Mouse (Mus musculus) limb, embryonic 13.5 days (tissue): Measurements from ENCODE around the gene Kdm2b. TPM values are rescaled to one million over a fixed set of nuclear protein-coding genes. Genes with fewer than 3 reads are reported as not detected.

Experiments
- ATAC-seq: fragments of 200-750 bp; cut with Nextera tagmentation; 2 replicates; pipeline ENCODE4 v1.8.0; 2017; ENCODE audit warnings: low read depth, moderate number of reproducible peaks, moderate TSS enrichment; ENCODE audit not compliant: low FRiP score
- H3K27ac ChIP-seq: fragments of 300-500 bp; sonication (generic); 2 replicates; pipeline ENCODE4 v1.5.1; 2015; ENCODE audit warnings: inconsistent platforms, mild to moderate bottlenecking, moderate library complexity
- H3K27me3 ChIP-seq: fragments of 300-500 bp; sonication (generic); 2 replicates; pipeline ENCODE4 v1.6.1; 2015; ENCODE audit warnings: mild to moderate bottlenecking, inconsistent platforms
- H3K36me3 ChIP-seq: fragments of 300-500 bp; sonication (generic); 2 replicates; pipeline ENCODE4 v1.6.1; 2015; ENCODE audit warnings: inconsistent platforms, mild to moderate bottlenecking, moderate library complexity
- H3K4me1 ChIP-seq: fragments of 300-500 bp; sonication (generic); 2 replicates; pipeline ENCODE4 v1.6.1; 2015; ENCODE audit warnings: inconsistent platforms
- H3K4me2 ChIP-seq: fragments of 300-500 bp; sonication (generic); replicated peaks from 2 replicates; pipeline ENCODE4 v1.6.1; 2015; ENCODE audit warnings: inconsistent platforms, mild to moderate bottlenecking, moderate library complexity
- H3K4me3 ChIP-seq: fragments of 300-500 bp; sonication (generic); 2 replicates; pipeline ENCODE4 v1.5.1; 2015; ENCODE audit warnings: moderate library complexity, mild to moderate bottlenecking, inconsistent platforms
- H3K9ac ChIP-seq: fragments of 300-500 bp; sonication (generic); 2 replicates; pipeline ENCODE4 v1.6.1; 2015; ENCODE audit warnings: mild to moderate bottlenecking, inconsistent platforms
- H3K9me3 ChIP-seq: fragments of 300-500 bp; sonication (generic); 2 replicates; pipeline ENCODE4 v1.6.1; 2016; ENCODE audit warnings: inconsistent platforms
- WGBS: fragments of 180-500 bp; shearing (Covaris S2); methylation state at CpG from one replicate; pipeline ENCODE4 v1.1.7; 2015; 5-methylcytosine and 5-hydroxymethylcytosine counted together
- polyA plus RNA-seq: library from polyadenylated mRNA; unstranded; fragments of >200 nt; fragmentation: Nextera tagmentation; extraction: Ambion mirVana; gene quantifications from 2 replicates; pipeline ENCODE4 v1.2.1, GENCODE M21; 2015

The Kdm2b gene
- polyA plus RNA-seq, 1 experiment from 2014 or later = 66.6 TPM

- Histone ChIP-seq H3K9me3 (no peaks in the 10 kb centered on the region), H3K4me1 (0 out of 2 replicates have a peak, but pooled peaks cover 10% of the 10 kb centered on the region), H3K36me3 (no peaks in the 10 kb centered on the region), H3K4me2 (no peak overlapping the region), H3K27me3 (no peaks in the 10 kb centered on the region), H3K4me3 (no peak overlapping the region), H3K9ac (no peak overlapping the region), H3K27ac (no peak overlapping the region; the same call in 1 of the 2 replicates)
- no peak for ATAC-seq
- 57% methylated on average over 7 of the region's 7 CpGs for WGBS
These were observed 19.4 kb upstream of the Kdm2b start for GRCm38 (mm10) chr5:123008877-123009493.

- Histone ChIP-seq H3K4me3 (no peak overlapping the region), H3K27me3 (no peaks in the 10 kb centered on the region), H3K4me1 (0 out of 2 replicates have a peak, but pooled peaks cover 10% of the 10 kb centered on the region), H3K36me3 (no peaks in the 10 kb centered on the region), H3K27ac (no peak overlapping the region), H3K9me3 (no peaks in the 10 kb centered on the region), H3K4me2 (no peak overlapping the region), H3K9ac (no peak overlapping the region)
- no peak for ATAC-seq
- WGBS = 61% methylated on average over 19 of the region's 19 CpGs
These were observed 16.3 kb upstream of the Kdm2b start for GRCm38 (mm10) chr5:123005716-123006592.

- Histone ChIP-seq H3K27me3 (no peaks in the 10 kb centered on the region), H3K27ac (no peak overlapping the region), H3K4me2 (no peak overlapping the region), H3K36me3 (no peaks in the 10 kb centered on the region), H3K9ac (no peak overlapping the region), H3K4me3 (no peak overlapping the region), H3K9me3 (no peaks in the 10 kb centered on the region), H3K4me1 (no peaks in the 10 kb centered on the region)
- no peak for ATAC-seq
- 67% methylated on average over 1 of the region's 1 CpGs for WGBS
These were observed 11.3 kb upstream of the Kdm2b start for GRCm38 (mm10) chr5:123000901-123001300.

GRCm38 (mm10) chr5:122997205-122998204, 7.9 kb upstream of the Kdm2b start:
- ATAC-seq = 0 out of 2 replicates have a peak, but pooled peaks have one; percentile 11
- H3K9me3 ChIP-seq = no peaks in the 10 kb centered on the region
- WGBS = 77% methylated on average over 18 of the region's 18 CpGs

GRCm38 (mm10) chr5:122994910-122995309, 5.3 kb upstream of the Kdm2b start:
- Histone ChIP-seq H3K27me3 (no peaks in the 10 kb centered on the region), H3K4me2 (peak overlapping the region; percentile 51), H3K36me3 (no peaks in the 10 kb centered on the region), H3K9me3 (no peaks in the 10 kb centered on the region), H3K4me3 (no peak overlapping the region), H3K9ac (peak overlapping the region; percentile 51), H3K27ac (peak overlapping the region; percentile 77; the same call in 1 of the 2 replicates), H3K4me1 (peaks cover 33% of the 10 kb centered on the region)
- 0% methylated on average over 1 of the region's 1 CpGs for WGBS
- peak; percentile 7; the same call in 1 of the 2 replicates for ATAC-seq

More at GRCm38 (mm10) chr5:122997205-122998204, 7.9 kb upstream of the Kdm2b start:
- H3K4me2 ChIP-seq = no peak overlapping the region
- no peak overlapping the region for H3K27ac ChIP-seq
- no peaks in the 10 kb centered on the region for H3K27me3 ChIP-seq
- H3K4me3 ChIP-seq = no peak overlapping the region
- H3K36me3 ChIP-seq = no peaks in the 10 kb centered on the region
- H3K4me1 ChIP-seq = peaks cover 15% of the 10 kb centered on the region
- no peak overlapping the region for H3K9ac ChIP-seq

GRCm38 (mm10) chr5:122994303-122994846, 4.8 kb upstream of the Kdm2b start:
- H3K9me3 ChIP-seq = no peaks in the 10 kb centered on the region
- peaks cover 39% of the 10 kb centered on the region for H3K4me1 ChIP-seq
- peak; percentile 91 for ATAC-seq
- H3K27me3 ChIP-seq = no peaks in the 10 kb centered on the region
- H3K4me3 ChIP-seq = peak overlapping the region; percentile 19; the same call in 1 of the 2 replicates
- H3K9ac ChIP-seq = no peak overlapping the region
- H3K36me3 ChIP-seq = no peaks in the 10 kb centered on the region
- peak overlapping the region; percentile 51 for H3K4me2 ChIP-seq
- peak overlapping the region; percentile 77; the same call in 1 of the 2 replicates for H3K27ac ChIP-seq
- 5% methylated on average over 5 of the region's 5 CpGs for WGBS

- no peak for ATAC-seq
- no peak overlapping the region for H3K9ac ChIP-seq
- no peaks in the 10 kb centered on the region for H3K9me3 ChIP-seq
- H3K4me2 ChIP-seq = peak overlapping the region; percentile 51
- no peaks in the 10 kb centered on the region for H3K36me3 ChIP-seq
- peak overlapping the region; percentile 69; the same call in 1 of the 2 replicates for H3K27ac ChIP-seq
- 11% methylated on average over 2 of the region's 2 CpGs for WGBS
- no peaks in the 10 kb centered on the region for H3K27me3 ChIP-seq
- H3K4me3 ChIP-seq = no peak overlapping the region
- peaks cover 39% of the 10 kb centered on the region for H3K4me1 ChIP-seq
These were observed 4.2 kb upstream of the Kdm2b start for GRCm38 (mm10) chr5:122993811-122994210.

GRCm38 (mm10) chr5:122991350-122992004, 1.9 kb upstream of the Kdm2b start:
- Histone ChIP-seq H3K9me3 (no peaks in the 10 kb centered on the region), H3K4me2 (peak overlapping the region; percentile 99), H3K4me1 (peaks cover 54% of the 10 kb centered on the region), H3K36me3 (no peaks in the 10 kb centered on the region), H3K4me3 (0 out of 2 replicates have a peak overlapping the region, but pooled peaks have one; percentile 65), H3K9ac (0 out of 2 replicates have a peak overlapping the region, but pooled peaks have one; percentile 25), H3K27me3 (no peaks in the 10 kb centered on the region), H3K27ac (no peak overlapping the region)
- WGBS = 27% methylated on average over 5 of the region's 5 CpGs
- ATAC-seq = no peak

- no peak for ATAC-seq
- H3K9ac ChIP-seq = peak overlapping the region; percentile 25; the same call in 1 of the 2 replicates
- peak overlapping the region; percentile 99 for H3K4me2 ChIP-seq
- H3K4me3 ChIP-seq = peak overlapping the region; percentile 65
- no peaks in the 10 kb centered on the region for H3K27me3 ChIP-seq
- H3K4me1 ChIP-seq = peaks cover 61% of the 10 kb centered on the region
- H3K36me3 ChIP-seq = no peaks in the 10 kb centered on the region
- no peaks in the 10 kb centered on the region for H3K9me3 ChIP-seq
- WGBS = 17% methylated on average over 16 of the region's 16 CpGs
- H3K27ac ChIP-seq = no peak overlapping the region
These were observed 963 bp upstream of the Kdm2b start for GRCm38 (mm10) chr5:122990411-122991160.

- no peaks in the 10 kb centered on the region for H3K27me3 ChIP-seq
- peak overlapping the region; percentile 65 for H3K4me3 ChIP-seq
- no peaks in the 10 kb centered on the region for H3K36me3 ChIP-seq
- peak overlapping the region; percentile 85 for H3K27ac ChIP-seq
- peaks cover 54% of the 10 kb centered on the region for H3K4me1 ChIP-seq
- peak; percentile 12; the same call in 1 of the 2 replicates for ATAC-seq
- H3K4me2 ChIP-seq = peak overlapping the region; percentile 99
- H3K9me3 ChIP-seq = no peaks in the 10 kb centered on the region
- WGBS = under 1% methylated on average over 37 of the region's 39 CpGs
- peak overlapping the region; percentile 80 for H3K9ac ChIP-seq
These were observed 560 bp downstream of the Kdm2b start for GRCm38 (mm10) chr5:122989001-122989525.
